Mouse (Mus musculus) E14TG2a.4 (cell line): ENCODE data around the gene Mxd4.

Experiments
- CTCF ChIP-seq: conservative IDR thresholded peaks from 2 replicates; pipeline ENCODE4 v1.5.1; 2014; ENCODE audit warnings: low read length
- NANOG ChIP-seq: IDR thresholded peaks from 2 replicates; pipeline ENCODE4 v1.6.1; 2014; ENCODE audit warnings: borderline replicate concordance, low read length, mixed read lengths
- POU5F1 ChIP-seq: IDR thresholded peaks from 2 replicates; pipeline ENCODE4 v1.6.1; 2014; ENCODE audit warnings: low read length, borderline replicate concordance

- TF ChIP-seq CTCF: no peak
- no peak for TF ChIP-seq POU5F1
- TF ChIP-seq NANOG: no peak
Measured at GRCm38 (mm10) chr5:34188856-34189255, 1.3 kb upstream of the Mxd4 start.
